Mouse (Mus musculus): ENCODE results near the gene Ankrd33b.

The Ankrd33b gene

DNA sequence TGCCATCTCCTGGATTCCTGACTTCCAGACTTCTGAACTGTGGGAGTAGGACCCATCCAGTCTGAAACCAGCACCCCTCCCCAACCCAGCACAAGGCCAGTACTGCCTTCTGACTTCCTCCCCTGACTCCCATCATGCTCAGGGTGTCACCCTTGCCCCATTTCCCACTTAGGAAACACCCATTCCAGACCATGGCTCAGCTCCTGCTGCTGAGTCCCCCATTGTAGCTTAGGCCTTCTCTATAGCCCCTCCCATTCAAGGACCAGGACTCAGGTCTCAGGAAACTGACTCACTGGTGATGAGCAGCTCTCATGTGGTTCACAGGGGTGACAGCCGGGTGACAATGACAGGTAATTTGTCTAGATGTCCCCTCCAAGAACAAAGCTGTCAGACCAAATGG is 25.5 kb downstream of the Ankrd33b start:
- CTCF ChIA-PET, result no interaction called here

GRCm38 (mm10) chr15:31338656-31339291 is 28.8 kb downstream of the Ankrd33b start:
- CTCF ChIA-PET, result no interaction called here

DNA sequence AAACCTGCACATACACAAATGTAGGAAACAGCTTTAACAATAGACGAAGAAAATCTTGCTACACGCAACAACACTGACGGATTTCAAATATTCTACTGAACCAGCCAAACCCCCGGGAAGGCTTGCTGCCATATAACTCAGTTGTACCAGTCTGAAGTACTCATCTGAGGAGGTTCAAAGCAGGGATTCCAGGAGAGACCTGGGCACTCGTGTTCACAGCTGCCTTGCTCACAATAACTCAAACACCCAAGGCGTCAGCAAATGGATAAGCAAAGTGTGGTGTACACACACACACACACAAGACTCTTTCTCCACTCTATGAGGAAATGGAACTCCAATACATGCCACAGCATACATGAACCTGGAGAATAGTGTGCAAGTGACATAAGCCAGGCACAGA is 29.5 kb downstream of the Ankrd33b start:
- CTCF ChIA-PET, result no interaction called here

DNA sequence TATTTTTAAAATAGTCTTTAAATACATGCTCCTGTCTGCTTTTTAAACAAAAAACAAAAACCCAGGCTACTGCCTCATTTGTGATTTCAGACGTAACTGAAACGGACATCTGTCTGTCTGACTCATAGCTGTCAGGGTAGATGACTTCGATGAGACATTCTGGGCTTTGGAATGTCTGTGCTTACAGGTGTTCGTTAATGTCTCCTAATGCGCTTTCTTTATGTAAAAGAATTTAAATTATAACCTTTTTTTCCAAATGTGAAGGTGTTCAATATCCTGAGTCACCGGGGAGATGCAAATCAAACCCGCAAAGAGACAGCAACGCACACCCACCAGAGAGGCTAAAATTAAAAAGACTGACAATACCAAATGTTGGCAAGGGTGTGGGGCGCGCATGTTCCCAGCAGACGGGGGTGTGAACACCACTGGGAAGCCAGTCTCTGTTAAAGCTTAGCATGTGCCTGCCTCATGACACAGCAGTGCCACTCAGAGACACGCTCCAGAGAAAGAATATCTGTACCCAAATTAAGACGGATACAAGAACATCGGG is 30.3 kb downstream of the Ankrd33b start:
- CTCF ChIA-PET, result no interaction called here

DNA sequence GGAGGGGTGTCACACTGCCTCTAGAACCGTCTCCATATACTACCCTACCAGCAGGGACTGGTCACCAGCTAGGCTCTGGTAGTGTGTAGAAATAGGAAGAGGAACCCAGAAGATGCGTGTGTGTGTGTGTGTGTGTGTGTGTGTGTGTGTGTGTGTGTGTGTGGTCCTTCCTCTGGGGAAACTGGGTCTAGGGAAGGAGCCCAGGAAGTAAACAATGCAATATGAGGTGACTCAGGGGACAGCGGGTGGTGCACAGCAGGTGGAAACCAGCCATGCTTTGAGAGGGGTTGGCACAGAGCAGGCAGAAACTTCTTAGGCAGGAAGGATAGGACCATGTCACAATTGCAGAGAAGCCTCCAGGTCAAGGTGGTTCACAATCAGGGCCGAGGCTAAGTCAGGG is 30.8 kb downstream of the Ankrd33b start:
- CTCF ChIA-PET, result no interaction called here

DNA sequence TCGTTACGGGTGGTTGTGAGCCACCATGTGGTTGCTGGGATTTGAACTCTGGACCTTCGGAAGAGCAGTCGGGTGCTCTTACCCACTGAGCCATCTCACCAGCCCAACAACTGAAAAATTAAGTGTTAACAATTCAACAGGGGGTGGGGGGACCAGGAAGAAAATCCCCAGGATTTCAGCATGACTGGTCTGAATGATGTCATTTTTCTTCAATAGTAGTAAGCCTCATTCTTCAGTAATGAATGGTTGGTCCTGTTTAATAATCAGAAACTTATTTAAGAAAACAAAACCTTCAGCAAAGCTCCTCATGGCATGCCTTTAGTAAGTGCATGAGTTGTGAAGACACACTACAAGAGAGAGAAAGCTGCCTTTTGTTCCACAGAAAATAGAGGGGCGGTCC is 32.7 kb downstream of the Ankrd33b start:
- CTCF ChIA-PET, result interaction anchor here (0.6 kb wide), 1 partner anchor 197 kb away, joined by 16 read pairs; no protein-coding TSS in a partner anchor

- CTCF ChIA-PET, result interaction anchor here (0.6 kb wide), 2 partner anchors 8 to 219 kb away, joined by 3 to 14 read pairs; no protein-coding TSS in a partner anchor
Observed at GRCm38 (mm10) chr15:31332541-31333163, 34.9 kb downstream of the Ankrd33b start.

DNA sequence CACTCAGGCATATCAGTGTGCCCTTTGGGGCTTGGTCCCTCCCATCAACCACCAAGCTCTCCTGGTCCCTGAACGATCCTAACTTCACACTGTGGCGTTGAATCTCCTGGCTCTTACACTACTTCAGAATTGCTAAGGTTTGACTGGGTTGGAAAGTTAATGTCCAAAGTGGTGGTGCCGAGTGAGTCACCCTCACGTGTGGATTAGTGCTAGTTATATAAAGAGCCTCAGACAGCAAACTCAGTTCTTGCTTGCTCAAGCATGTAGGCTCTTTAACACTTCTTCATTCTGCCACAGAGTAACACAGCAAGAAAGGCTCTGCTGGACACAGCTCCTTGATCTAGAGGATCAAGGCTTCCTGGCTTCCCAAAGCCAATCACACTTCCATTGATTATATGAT is 35.8 kb downstream of the Ankrd33b start:
- CTCF ChIA-PET, result interaction anchor here (0.6 kb wide), 1 partner anchor 31 kb away, joined by 3 read pairs; no protein-coding TSS in a partner anchor

- CTCF ChIA-PET, result no interaction called here
Observed at GRCm38 (mm10) chr15:31328082-31328614, 39.4 kb downstream of the Ankrd33b start.

- CTCF ChIA-PET, result no interaction called here
Observed at GRCm38 (mm10) chr15:31325660-31326354, 41.7 kb downstream of the Ankrd33b start.

DNA sequence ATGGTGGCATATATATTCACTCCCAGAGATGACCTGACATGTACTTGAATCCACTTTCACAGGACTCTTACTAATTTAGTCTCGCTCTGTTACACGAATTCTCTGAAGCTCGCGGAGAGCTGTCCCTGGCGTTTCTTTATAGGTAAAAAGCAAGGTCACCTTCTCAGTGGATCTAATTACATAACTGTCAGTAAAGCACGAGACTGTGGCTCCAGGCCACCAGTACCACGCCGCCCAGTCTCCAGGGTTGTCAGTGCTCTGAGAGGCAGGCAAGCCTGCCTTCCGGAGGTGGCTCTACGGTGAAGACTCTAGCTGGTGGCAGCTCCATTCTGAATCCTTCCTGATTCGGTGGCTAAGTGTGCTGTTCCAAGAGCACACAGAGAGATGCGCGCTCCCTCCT is 43.0 kb downstream of the Ankrd33b start:
- CTCF ChIA-PET, result no interaction called here

DNA sequence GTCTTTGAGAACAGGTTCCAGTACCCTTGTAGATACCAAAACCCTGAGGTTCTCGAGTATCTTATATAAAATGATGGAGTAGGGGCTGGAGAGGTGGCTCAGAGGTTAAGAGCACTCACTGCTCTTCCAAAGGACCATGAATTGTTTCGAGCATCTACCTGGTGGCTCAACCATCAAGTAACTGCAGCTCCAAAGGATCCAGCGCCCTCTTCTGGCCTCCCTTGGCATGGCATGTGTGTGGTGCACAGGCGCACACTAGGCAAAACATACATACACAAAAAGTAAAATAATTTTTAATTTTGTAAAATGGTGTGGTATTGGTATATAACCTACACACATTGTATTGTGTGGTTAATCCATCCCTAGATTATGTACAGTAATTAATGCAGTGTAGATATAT is 43.8 kb downstream of the Ankrd33b start:
- CTCF ChIA-PET, result no interaction called here

DNA sequence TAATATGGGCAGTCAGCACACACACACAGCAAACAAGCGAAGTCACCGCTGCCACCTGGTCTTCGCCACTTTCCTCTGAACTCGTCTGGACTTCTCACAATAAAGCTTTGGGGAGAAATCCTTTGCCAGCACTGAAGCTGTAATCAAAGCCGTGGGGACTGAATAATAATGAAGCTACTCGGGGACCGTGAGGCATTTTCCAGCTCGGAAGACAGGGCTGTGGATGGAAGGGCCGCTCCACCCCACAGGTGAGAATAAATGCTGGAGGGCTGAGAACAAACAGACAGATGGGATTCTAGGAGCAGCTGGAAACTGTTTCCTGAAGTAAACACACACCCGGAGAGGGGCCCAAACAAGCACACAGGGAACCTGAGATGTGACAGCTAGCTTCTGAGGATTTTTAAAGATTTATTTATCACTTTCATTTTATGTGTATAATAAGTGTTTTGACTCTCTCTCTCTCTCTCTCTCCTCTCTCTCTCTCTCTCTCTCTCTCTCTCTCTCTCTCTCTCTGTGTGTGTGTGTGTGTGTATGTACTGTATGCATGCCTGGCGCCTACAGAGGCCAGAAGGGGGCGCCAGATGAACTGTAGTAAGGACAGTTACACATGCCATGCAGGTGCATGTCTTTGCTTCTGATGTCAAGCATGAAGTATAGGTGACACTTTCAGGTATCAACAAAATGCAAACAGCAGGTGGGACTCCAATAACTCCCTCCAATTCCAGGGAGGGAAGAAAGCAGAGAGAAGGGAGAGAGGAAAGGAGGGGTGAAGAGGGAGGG is 46.7 kb downstream of the Ankrd33b start:
- CTCF ChIA-PET, result no interaction called here

GRCm38 (mm10) chr15:31319046-31319445 is 48.5 kb downstream of the Ankrd33b start:
- CTCF ChIA-PET, result interaction anchor here (0.7 kb wide), 1 partner anchor 96 kb away, joined by 3 read pairs; no protein-coding TSS in a partner anchor

GRCm38 (mm10) chr15:31318158-31318955 is 49.2 kb downstream of the Ankrd33b start:
- CTCF ChIA-PET, result interaction anchor here (0.7 kb wide), 1 partner anchor 97 kb away, joined by 3 read pairs; no protein-coding TSS in a partner anchor

DNA sequence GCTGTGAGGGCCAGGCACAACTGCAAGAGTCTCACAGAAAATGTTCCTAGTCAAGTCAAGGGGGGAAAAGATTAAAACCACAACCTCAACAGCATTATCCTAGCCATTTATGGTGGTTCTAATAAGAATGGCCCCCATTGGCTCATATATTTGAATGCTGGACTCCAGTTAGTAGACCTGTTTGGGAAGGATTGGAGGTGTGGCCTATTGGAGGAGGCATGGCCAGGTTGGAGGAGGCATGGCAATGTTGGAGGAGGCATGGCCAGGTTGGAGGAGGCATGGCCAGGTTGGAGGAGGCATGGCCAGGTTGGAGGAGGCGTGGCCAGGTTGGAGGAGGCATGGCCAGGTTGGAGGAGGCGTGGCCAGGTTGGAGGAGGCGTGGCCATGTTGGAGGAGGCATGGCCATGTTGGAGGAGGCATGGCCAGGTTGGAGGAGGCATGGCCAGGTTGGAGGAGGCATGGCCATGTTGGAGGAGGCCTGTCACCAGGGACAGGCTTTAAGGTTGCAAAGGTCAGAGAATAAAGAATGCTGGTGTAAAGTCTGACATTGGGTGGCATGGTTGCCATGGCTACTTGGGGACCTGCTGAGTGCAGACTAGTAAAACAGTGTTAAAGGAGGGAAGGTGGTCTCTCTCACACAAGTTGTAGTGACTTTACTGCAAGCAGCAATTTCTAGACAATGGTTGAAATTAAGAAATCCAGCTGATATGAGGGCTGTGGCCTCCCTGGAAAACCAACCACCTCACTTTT is 50.3 kb downstream of the Ankrd33b start:
- CTCF ChIA-PET, result interaction anchor here (1.1 kb wide), 1 partner anchor 55 kb away, joined by 3 read pairs; no protein-coding TSS in a partner anchor

DNA sequence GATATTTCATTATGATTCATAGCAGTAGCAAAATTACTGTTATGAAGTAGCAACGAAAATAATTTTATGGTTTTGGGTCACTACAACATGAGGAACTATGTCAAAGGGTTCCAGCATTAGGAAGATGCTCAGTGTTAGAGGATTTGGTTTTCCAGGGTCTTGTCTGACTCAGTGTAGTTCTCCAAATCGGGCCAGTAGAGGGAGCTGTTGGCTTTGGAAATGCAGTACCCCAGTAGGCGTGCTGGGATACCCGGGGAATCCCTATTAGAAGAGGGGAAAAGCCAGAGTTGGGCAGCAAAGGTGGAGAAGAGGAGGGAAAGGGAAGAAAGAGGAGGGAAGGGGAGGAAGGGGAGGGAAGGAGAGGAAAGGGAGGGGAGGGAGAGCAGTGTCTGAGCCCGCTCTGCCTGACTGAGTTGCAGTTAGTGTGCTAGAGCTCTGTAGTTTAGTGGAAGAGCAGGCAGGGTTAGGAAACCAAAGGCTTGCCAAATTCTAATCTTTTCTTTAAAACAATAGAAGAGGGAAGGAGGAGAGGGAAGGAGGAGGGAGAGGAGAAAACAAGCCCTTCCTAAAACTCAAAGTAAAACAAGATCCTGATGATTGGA is 51.8 kb downstream of the Ankrd33b start:
- CTCF ChIA-PET, result interaction anchor here (0.6 to 1.1 kb wide), 5 partner anchors 57 to 949 kb away, joined by 3 to 4 read pairs (median 4); no protein-coding TSS in a partner anchor

- CTCF ChIA-PET, result no interaction called here
Observed at GRCm38 (mm10) chr15:31312001-31312400, 55.5 kb downstream of the Ankrd33b start.

- CTCF ChIA-PET, result no interaction called here
Observed at GRCm38 (mm10) chr15:31309526-31309925, 58.0 kb downstream of the Ankrd33b start.
